Mouse (Mus musculus) retina, postnatal 1 day (tissue): Measurements from ENCODE around the gene Ndufaf7.

ENCODE experiments used
- DNase-seq: peaks from one replicate; pipeline ENCODE4 v3.0.0-alpha.2; 2012

The Ndufaf7 gene

DNA sequence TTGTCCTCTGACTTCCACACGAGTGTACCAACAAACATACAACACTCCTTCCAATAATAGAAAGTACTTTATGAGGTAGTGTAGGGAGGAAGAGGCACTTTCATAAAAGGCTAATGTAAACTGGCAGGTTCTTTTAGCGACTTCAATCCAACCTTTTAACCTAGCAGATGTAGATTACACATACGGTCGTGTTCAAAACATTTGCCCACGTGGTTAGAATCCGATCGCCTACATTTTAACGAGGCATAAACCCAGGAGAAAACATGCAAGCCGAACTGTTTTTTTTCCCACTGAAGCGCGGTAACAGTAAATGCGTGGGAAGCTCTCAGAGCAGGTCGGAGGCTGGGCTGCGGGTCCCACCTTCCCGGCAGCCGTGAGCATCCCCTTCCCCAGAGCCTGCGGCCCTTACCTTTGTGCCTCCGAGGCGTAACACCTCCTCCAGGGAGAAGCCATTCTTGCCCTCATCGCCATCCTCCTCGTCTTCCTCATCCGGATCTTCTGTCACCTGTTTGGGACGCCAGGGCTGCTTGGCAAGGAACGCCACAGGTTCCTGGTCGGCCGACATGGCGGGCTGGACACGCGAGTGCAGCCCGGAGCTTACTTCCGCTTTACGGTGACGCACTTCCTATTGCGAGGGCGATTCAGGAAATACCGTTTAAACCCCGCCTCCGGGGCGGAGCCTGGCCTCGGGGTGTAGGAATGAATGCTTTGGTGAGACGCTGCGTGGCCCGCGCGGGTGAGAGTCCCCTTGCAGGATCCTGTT is at the start of gene Ndufaf7, which contains the start of gene Cebpz:
Gene Ndufaf7 (plus strand): TSS at position 671 of the 763 bp plus-strand sequence.
Gene Cebpz (minus strand): TSS at position 601 of the 763 bp plus-strand sequence.
- peak; percentile 99 for DNase-seq

DNA sequence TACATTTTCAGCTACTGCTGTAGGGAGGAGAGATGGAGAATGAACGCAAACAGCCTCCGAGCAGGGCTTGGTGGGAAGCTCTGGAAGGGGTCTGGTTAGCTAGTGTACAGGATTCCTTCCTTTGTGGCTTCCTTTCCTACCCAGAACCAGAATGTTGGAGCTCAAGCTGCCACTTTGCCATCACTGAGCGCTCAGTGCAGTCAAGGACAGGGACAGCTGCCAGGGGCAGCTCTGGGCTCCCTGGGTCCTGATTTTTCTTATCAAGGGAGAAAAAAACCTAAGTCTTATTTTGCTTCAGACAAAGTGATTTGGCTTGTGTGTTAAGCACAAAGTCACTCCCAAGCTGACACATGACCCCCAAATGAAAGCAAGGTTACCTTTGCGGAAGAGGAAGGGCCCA is 48.4 kb upstream of the Ndufaf7 start:
- DNase-seq: no peak

GRCm38 (mm10) chr17:78889184-78889583 is 47.8 kb upstream of the Ndufaf7 start:
- DNase-seq: no peak

GRCm38 (mm10) chr17:78891020-78891419 is 45.9 kb upstream of the Ndufaf7 start:
- DNase-seq: no peak

DNA sequence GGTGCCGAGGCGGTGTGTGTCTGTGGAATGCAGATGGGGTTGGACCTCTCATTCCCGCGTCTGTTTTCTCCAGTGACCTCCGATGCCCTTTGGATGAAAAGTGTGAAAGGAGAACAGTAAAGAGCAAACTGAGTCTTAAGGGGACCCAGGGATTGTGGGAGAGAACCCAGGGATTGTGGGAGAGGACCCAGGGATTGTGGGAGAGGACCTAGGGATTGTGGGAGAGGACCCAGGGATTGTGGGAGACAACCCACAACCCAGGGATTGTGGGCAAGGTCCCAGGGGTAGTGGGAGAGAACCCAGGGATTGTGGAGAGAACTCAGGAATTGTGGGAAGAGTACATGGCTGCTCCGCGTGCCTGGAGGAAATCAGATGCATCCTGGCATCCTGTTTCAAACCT is 41.9 kb upstream of the Ndufaf7 start:
- no peak for DNase-seq

- DNase-seq: peak; percentile 51
These were observed 41.5 kb upstream of the Ndufaf7 start for GRCm38 (mm10) chr17:78895394-78895793.

DNA sequence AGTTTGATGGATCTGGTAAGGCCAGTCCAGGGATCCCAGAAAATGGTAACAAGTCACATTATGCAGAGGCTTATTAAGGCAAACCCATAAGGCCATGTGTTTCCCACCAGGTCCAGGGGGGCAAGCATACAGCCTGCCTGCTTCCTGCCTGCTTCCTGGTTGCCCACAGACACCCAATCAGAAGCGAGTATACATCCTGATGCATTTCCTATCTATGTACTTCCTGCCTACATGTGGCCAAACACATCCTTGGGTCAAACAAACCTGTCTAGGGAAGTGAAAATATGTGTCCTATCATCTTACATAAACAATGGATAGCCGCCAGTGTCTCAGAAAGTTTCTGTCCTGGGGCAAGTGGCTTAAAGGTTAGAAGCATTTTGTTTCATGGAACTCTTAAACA is 33.8 kb upstream of the Ndufaf7 start:
- no peak for DNase-seq

GRCm38 (mm10) chr17:78906892-78907291 is 30.0 kb upstream of the Ndufaf7 start, which contains the start of gene Sult6b1:
Gene Sult6b1, minus strand, starts transcription at chr17:78906992.
- no peak for DNase-seq

DNA sequence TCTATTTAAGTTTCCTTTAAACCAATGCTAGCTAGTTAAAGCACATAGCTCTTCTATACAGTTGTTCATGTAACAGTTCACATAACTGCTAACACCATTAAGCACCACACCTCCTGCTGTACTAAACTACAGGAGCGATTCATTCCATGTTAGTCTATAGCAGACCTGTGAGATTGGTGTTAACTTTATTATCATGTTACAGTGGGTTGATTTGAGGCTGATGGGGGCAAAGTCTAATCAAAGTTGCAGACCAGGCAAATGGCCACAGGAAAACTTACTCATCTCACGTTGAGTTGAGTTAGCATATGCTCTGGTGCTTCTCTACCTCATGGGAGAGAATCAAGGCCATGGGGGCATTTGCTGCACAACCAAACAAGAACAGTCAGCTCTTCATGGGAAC is 27.6 kb upstream of the Ndufaf7 start:
- no peak for DNase-seq

DNA sequence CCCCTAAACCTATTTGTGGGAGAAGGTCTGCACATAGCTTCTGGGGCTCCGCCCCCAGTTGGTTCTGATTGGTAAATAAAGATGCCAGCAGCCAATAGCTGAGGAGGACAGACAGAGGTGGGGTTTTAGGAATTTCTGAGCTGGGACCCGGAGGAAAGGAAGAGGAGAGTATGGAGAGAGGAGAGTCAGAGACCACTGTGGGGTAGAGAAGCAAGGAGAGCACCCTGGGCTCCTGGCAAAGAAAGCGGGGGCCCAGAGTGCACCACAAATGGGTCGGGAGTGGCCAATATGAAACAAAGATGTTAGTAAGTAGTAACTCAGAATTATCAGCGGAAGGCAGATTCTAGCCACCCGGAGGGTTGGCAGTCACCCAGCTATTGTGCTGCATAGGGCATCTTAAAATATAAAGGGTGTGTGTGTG is 24.1 kb upstream of the Ndufaf7 start:
- DNase-seq: peak; percentile 82

DNA sequence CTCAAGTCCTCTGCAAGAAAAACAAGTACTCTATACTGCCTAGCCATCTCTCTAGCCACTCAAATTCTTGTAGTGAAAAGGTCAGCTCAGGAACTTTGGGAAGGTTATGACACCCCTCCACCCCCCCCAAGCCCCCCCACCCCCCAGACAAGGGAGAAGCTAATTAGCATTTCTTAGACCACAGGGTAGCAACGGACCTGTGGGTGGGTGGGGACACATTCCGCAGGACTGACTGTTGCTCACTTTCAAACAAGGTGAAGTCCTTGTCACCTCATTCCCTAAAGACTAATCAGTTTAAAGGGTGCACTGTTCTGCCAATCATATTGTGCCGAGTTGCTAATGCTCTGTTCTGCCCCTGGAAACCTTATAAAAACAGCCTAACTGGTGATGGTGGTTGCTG is 23.0 kb upstream of the Ndufaf7 start:
- no peak for DNase-seq

DNA sequence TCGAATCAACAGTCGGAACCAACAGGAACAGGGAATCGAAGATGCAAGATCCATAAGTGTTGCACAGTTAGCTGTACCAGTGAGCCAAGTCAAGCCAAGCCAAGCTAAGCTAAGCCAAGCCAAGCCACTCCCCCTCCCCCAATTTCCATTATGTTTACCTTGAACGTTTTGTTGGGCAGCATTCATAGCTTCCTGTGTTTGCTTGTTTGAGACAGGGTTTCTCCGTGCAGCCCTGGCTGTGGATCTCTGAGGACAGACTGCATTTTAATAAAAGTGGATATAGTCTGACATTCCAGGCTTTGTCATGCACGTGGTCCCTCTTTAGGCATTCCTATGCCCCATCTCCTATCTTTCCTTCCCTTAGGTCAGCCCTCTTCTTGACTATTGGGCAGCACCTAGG is 21.2 kb upstream of the Ndufaf7 start:
- DNase-seq: peak; percentile 19

DNA sequence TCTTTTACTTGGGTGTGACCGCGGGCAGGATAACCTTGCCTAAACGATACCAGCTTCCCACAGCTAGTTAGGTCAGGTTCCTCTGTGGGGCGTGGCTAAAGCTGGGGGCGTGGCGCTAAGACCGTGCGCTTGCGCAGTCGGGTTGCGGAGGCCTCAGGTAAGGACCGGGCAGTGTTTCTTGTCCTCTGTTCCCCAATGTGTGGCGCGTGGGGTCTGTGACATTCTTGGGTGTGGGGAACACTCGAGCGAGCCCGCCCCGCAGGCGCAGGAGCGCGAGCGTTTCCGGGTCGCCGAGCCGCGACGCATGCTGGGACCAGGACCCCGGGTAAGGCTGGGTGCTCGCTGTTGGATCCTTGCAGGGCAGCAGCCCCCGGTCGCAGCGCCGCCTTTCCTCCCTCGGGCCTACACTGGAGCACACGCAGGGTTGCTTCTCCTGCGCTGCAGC is 20.5 kb upstream of the Ndufaf7 start, which contains the start of gene Cebpzos:
Gene Cebpzos (plus strand): TSS at position 132 of the 445 bp plus-strand sequence.
- peak; percentile 92 for DNase-seq

DNA sequence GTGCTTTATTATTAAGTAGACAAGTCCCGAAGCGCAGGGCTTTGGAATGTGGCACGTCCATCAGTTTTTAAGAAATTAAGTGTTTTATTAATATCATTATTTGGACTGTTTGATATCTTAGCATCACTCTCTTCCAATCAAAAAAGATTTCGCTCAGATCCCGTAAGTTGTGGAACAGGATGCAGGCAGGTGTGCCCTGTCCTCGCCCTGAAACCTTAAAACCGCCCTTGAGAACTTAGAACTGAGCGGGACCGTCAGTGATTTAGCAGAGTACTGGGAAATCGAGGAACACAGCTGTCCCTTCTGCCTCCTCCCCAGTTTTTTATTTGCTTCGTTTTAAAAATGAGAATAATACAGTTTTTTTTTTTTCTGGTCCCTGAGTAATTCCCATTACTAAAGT is 20.0 kb upstream of the Ndufaf7 start:
- no peak for DNase-seq

GRCm38 (mm10) chr17:78917696-78918095 is 19.2 kb upstream of the Ndufaf7 start:
- DNase-seq: no peak

DNA sequence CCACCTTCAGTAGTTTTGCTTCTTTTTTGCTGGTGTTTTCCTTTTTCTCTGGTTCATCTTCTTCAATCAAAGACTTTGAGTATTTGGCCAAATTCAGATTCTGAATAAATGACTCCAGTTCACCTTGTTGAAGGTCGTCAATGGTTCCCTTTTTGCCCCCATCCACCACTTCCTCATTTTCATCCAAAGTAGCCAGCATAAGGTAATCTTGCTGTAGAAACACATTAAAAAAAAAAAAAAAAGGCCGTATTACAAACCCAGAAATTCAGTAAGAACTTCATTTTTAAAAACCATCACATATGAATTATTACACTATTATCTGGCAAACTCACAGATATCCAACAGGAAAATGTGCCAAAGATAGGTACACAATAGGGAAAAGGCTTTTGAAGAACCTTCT is 1.1 kb upstream of the Ndufaf7 start:
- DNase-seq: no peak

GRCm38 (mm10) chr17:78937229-78937853 is 405 bp downstream of the Ndufaf7 start:
- DNase-seq: no peak

- no peak for DNase-seq
These were observed 2.0 kb downstream of the Ndufaf7 start for GRCm38 (mm10) chr17:78938927-78939326.

GRCm38 (mm10) chr17:78942579-78942978 is 5.6 kb downstream of the Ndufaf7 start:
- DNase-seq: no peak

DNA sequence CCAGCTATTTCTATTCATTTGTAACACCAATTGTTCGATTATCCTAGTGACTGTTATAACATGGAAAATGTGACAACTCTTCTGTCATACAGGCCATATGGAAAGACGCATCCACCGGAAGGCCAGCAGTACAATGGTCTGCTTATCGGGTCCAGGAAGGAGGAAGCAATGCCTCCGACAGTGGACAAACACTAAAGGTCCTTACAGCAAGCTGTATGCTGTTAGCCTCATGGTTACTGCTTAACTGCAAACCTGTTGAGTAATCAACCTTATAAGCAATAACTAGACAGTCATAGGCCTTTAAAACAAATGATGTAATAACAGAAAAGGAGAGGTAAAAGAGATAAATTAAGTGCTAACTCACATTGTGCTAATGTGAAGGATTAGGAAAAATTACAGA is 14.3 kb downstream of the Ndufaf7 start:
- no peak for DNase-seq

GRCm38 (mm10) chr17:78952070-78952469 is 15.1 kb downstream of the Ndufaf7 start:
- no peak for DNase-seq

- no peak for DNase-seq
These were observed 16.3 kb downstream of the Ndufaf7 start for GRCm38 (mm10) chr17:78953240-78953639.

GRCm38 (mm10) chr17:78959473-78959872 is 22.5 kb downstream of the Ndufaf7 start:
- no peak for DNase-seq

- no peak for DNase-seq
These were observed 27.5 kb downstream of the Ndufaf7 start for GRCm38 (mm10) chr17:78964387-78964786.
